Mouse (Mus musculus): ENCODE data around the gene Gm44579.

GRCm38 (mm10) chr15:98144861-98145507 lies 75.8 kb downstream of the Gm44579 start:
- TF ChIP-seq CTCF (IDR thresholded peaks at IDR 0.05; ENCODE audit: low read depth, low read length) (no peak), POLR2AphosphoS5 (IDR thresholded peaks at IDR 0.05; ENCODE audit: insufficient replicate concordance, low read depth, low read length) (no peak), GATA1 (IDR thresholded peaks at IDR 0.05; ENCODE audit: borderline replicate concordance, low read length) (no peak), TAL1 (conservative IDR thresholded peaks at IDR 0.05; ENCODE audit: low read depth, low read length) (no peak), GATA2 (IDR thresholded peaks at IDR 0.05; ENCODE audit: borderline replicate concordance, low read depth, low read length) (no peak)

All from G1E (cell line).